Mouse (Mus musculus): ENCODE results near the gene Ccdc184. TPM values are rescaled to one million over a fixed set of nuclear protein-coding genes. Genes with fewer than 3 reads are reported as not detected.

The Ccdc184 gene
- total and polyA plus RNA-seq, 3 experiments: 0.52 TPM; not detected in 2

- Histone ChIP-seq H3K79me2 (ENCODE audit: control insufficient read depth, insufficient read depth, low read length, poor library complexity) (no peaks in the 10 kb centered on the region), H3K27me3 (ENCODE audit: control insufficient read depth in 1 of 2, insufficient read depth in 2 of 2, low read length in 2 of 2) (peaks cover 27 to 34% of the 10 kb centered on the region in 2 experiments), H3K4me1 (ENCODE audit: control insufficient read depth in 1 of 2, insufficient read depth in 2 of 2, low read length in 2 of 2) (no peaks in the 10 kb centered on the region), H3K4me3 (ENCODE audit: control insufficient read depth in 1 of 2, insufficient read depth in 1 of 2, low read depth in 2 of 2, low read length in 2 of 2) (no peak within 1 kb of the TSS), H3K9me3 (replicated peaks; ENCODE audit: insufficient read depth, low read length) (no peaks in the 10 kb centered on the region), H3K36me3 (ENCODE audit: control insufficient read depth in 1 of 2, insufficient read depth in 2 of 2, low read length in 2 of 2) (no peaks in the 10 kb centered on the region; a peak in 1 of 4 replicates), H3K27ac (ENCODE audit: control insufficient read depth, low read depth, low read length) (no peak within 1 kb of the TSS), H3K9ac (ENCODE audit: control insufficient read depth, low read depth, low read length, poor library complexity, severe bottlenecking) (no peak within 1 kb of the TSS)
- no peak for TF ChIP-seq MEF2A (IDR thresholded peaks at IDR 0.05; ENCODE audit: extremely low read depth, insufficient replicate concordance, low read depth, low read length, poor library complexity, severe bottlenecking)
- TF ChIP-seq GATA1 (IDR thresholded peaks at IDR 0.05; ENCODE audit: low read depth, low read length): no peak
- no peak for TF ChIP-seq TBP (IDR thresholded peaks at IDR 0.05; ENCODE audit: low read depth, low read length)
- TF ChIP-seq TAL1 (IDR thresholded peaks at IDR 0.05; ENCODE audit: low read length): no peak
- TF ChIP-seq MXI1 (IDR thresholded peaks at IDR 0.05; ENCODE audit: low read depth, low read length): no peak
- DNase-seq (ENCODE audit: low read depth, low spot score): no peak
Measured at GRCm38 (mm10) chr15:98195442-98195841, 28.5 kb downstream of the Ccdc184 start, which contains the start of gene Olfr288. Olfr288 (minus strand) TSS chr15:98195542.

GRCm38 (mm10) chr15:98209676-98210075 lies 42.7 kb downstream of the Ccdc184 start:
- H3K4me3 ChIP-seq (ENCODE audit: control insufficient read depth in 1 of 2, insufficient read depth in 1 of 2, low read depth in 2 of 2, low read length in 2 of 2): no peak overlapping the region
- no peak overlapping the region for H3K27ac ChIP-seq (ENCODE audit: control insufficient read depth, low read depth, low read length)
- DNase-seq (ENCODE audit: low read depth, low spot score): no peak
- peaks cover 0 to 11% of the 10 kb centered on the region in 2 experiments; a peak in 2 of 4 replicates for H3K4me1 ChIP-seq (ENCODE audit: control insufficient read depth in 1 of 2, insufficient read depth in 2 of 2, low read length in 2 of 2)
- no peak overlapping the region for H3K9ac ChIP-seq (ENCODE audit: control insufficient read depth, low read depth, low read length, poor library complexity, severe bottlenecking)
- no peak for TF ChIP-seq MXI1 (IDR thresholded peaks at IDR 0.05; ENCODE audit: low read depth, low read length)
- TF ChIP-seq SMC3 (IDR thresholded peaks at IDR 0.05; ENCODE audit: low read depth, low read length): no peak
- no peak for TF ChIP-seq TBP (IDR thresholded peaks at IDR 0.05; ENCODE audit: low read depth, low read length)
- no peak for TF ChIP-seq HCFC1 (IDR thresholded peaks at IDR 0.05; ENCODE audit: low read depth, low read length)
- no peak for TF ChIP-seq TAL1 (IDR thresholded peaks at IDR 0.05; ENCODE audit: low read length)
- no peak for TF ChIP-seq GATA1 (IDR thresholded peaks at IDR 0.05; ENCODE audit: low read depth, low read length)
- no peak for TF ChIP-seq NRF1 (IDR thresholded peaks at IDR 0.05; ENCODE audit: insufficient read depth, low read depth, low read length, poor library complexity, severe bottlenecking)
- TF ChIP-seq RCOR1 (IDR thresholded peaks at IDR 0.05; ENCODE audit: low read depth, low read length): no peak
- no peak for TF ChIP-seq JUND (IDR thresholded peaks at IDR 0.05; ENCODE audit: low read depth, low read length)
- no peak for TF ChIP-seq TCF12 (IDR thresholded peaks at IDR 0.05; ENCODE audit: low read depth, low read length)
- peaks cover 2 to 3% of the 10 kb centered on the region in 2 experiments; a peak in 2 of 4 replicates for H3K27me3 ChIP-seq (ENCODE audit: control insufficient read depth in 1 of 2, insufficient read depth in 2 of 2, low read length in 2 of 2)
- no peaks in the 10 kb centered on the region for H3K79me2 ChIP-seq (ENCODE audit: control insufficient read depth, insufficient read depth, low read length, poor library complexity)
- no peaks in the 10 kb centered on the region; a peak in 1 of 4 replicates for H3K36me3 ChIP-seq (ENCODE audit: control insufficient read depth in 1 of 2, insufficient read depth in 2 of 2, low read length in 2 of 2)
- H3K9me3 ChIP-seq (replicated peaks; ENCODE audit: insufficient read depth, low read length): no peaks in the 10 kb centered on the region

DNA sequence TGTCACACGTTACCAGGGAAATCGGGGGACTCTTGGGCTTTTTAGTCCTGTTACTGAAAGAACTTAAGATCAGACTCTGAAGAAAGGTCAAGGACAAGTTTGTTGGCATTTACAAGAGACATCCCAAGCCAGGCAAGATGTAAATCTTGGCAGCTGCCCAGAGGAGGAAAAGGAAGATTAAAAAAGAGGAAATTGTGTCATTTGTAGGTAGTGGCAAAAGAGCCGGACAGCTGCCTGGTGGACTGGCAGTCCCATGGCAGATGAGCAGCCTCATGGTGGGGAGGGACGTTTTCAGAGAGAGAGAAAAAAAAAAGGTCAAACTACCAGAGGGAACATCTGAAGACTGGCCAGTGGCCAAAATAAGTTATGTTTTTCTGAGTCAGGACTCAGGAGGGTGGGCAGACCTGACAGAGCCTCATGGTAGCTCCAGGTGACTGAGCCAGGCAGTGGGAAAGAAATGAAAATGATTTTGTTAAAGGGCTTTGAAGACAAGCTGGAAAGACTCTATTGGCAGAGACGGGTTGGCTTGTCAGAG lies 46.4 kb downstream of the Ccdc184 start:
- peak; percentile 21 for DNase-seq (ENCODE audit: low read depth, low spot score)
- Histone ChIP-seq H3K9ac (ENCODE audit: control insufficient read depth, low read depth, low read length, poor library complexity, severe bottlenecking) (no peak overlapping the region), H3K27ac (ENCODE audit: control insufficient read depth, low read depth, low read length) (no peak overlapping the region), H3K4me3 (ENCODE audit: control insufficient read depth in 1 of 2, insufficient read depth in 1 of 2, low read depth in 2 of 2, low read length in 2 of 2) (no peak overlapping the region), H3K9me3 (replicated peaks; ENCODE audit: insufficient read depth, low read length) (no peaks in the 10 kb centered on the region), H3K4me1 (ENCODE audit: control insufficient read depth in 1 of 2, insufficient read depth in 2 of 2, low read length in 2 of 2) (peaks cover 0 to 11% of the 10 kb centered on the region in 2 experiments; a peak in 2 of 4 replicates), H3K27me3 (ENCODE audit: control insufficient read depth in 1 of 2, insufficient read depth in 2 of 2, low read length in 2 of 2) (peaks cover 4 to 5% of the 10 kb centered on the region in 2 experiments), H3K79me2 (ENCODE audit: control insufficient read depth, insufficient read depth, low read length, poor library complexity) (no peaks in the 10 kb centered on the region), H3K36me3 (ENCODE audit: control insufficient read depth in 1 of 2, insufficient read depth in 2 of 2, low read length in 2 of 2) (no peaks in the 10 kb centered on the region; a peak in 1 of 4 replicates)
- TF ChIP-seq MYB (IDR thresholded peaks at IDR 0.05; ENCODE audit: low read depth, low read length) (0 out of 2 replicates have a peak, but pooled peaks have one; percentile 8), EP300 (IDR thresholded peaks at IDR 0.05; ENCODE audit: low read depth in 1 of 2, low read length in 2 of 2) (no peak), TCF12 (IDR thresholded peaks at IDR 0.05; ENCODE audit: low read depth, low read length) (no peak)

Measured in MEL (cell line).